Mouse (Mus musculus): ENCODE results near the gene Camk2b.

- no peak for TF ChIP-seq CTCF (IDR thresholded peaks at IDR 0.05; ENCODE audit: low read depth, low read length)
- TF ChIP-seq POLR2A (IDR thresholded peaks at IDR 0.05; ENCODE audit: insufficient read depth, low read length) = no peak
Measured at GRCm38 (mm10) chr11:6068181-6068957, 2.2 kb upstream of the Camk2b start.
